Mouse (Mus musculus): ENCODE results near the gene Pkp3.

DNA sequence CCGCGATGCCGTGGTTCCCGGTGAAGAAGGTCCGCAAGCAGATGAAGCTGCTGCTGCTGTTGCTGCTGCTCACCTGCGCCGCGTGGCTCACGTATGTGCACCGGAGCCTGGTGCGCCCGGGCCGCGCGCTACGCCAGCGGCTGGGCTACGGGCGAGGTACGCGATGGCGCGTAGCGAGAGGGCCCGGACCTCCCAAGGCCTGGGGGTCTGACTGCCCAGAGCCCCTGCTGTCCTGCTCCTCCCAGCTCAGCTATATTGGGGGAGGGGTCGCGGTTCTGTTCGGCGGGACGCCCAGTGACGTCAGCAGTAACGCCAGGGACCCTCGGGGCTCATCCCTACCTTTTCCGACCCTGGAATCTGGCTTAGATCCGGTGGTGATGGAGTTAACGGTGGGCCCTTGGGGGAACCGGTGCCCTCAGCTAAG, 16.7 kb upstream of the Pkp3 start:
- TF ChIP-seq GATA1 (IDR thresholded peaks at IDR 0.05; ENCODE audit: low read length) (no peak), TAL1 (IDR thresholded peaks at IDR 0.05; ENCODE audit: low read length) (no peak)

All from erythroblast, embryonic 14.5 days (primary cell).